Mouse (Mus musculus) central nervous system, embryonic 14 days (tissue): ENCODE data around the gene Clcnka. TPM values are rescaled to one million over a fixed set of nuclear protein-coding genes. Genes with fewer than 3 reads are reported as not detected.

ENCODE experiments used
- polyA plus RNA-seq: library from polyadenylated mRNA; depleted of rRNA; stranded (reverse); fragments of >200 nt; gene quantifications from 2 replicates; pipeline ENCODE4 v1.2.3, GENCODE M21; 2012; rRNA removed

Gene Clcnka
- polyA plus RNA-seq, result 0.05 and 0.39 TPM in 2 replicates

GRCm38 (mm10) chr4:141398545-141398944, at the start of gene Clcnka:
Gene Clcnka (minus strand): TSS chr4:141398724.

GRCm38 (mm10) chr4:141444451-141445327, 46.2 kb upstream of the Clcnka start, which contains the start of gene Zbtb17:
Gene Zbtb17 (plus strand): TSS chr4:141444654.

GRCm38 (mm10) chr4:141435974-141436373, 37.5 kb upstream of the Clcnka start, which contains the start of gene Srarp:
Gene Srarp (minus strand): TSS chr4:141436105.

GRCm38 (mm10) chr4:141420192-141420829, 21.8 kb upstream of the Clcnka start, which contains the start of gene Hspb7:
Gene Hspb7 (plus strand): TSS chr4:141420779.

GRCm38 (mm10) chr4:141415924-141416323, 17.4 kb upstream of the Clcnka start, which contains the start of gene Clcnkb:
Gene Clcnkb (minus strand): TSS chr4:141416014.

GRCm38 (mm10) chr4:141367997-141368791, 30.3 kb downstream of the Clcnka start, which contains the start of gene Fam131c:
Gene Fam131c (plus strand): TSS chr4:141368220.

Other genes starting within 250 kb of the Clcnka start
- 4.8 and 5.1 TPM in 2 replicates for gene Rsg1, start 184.8 kb downstream of the Clcnka start, polyA plus RNA-seq
- 1.8 and 5.9 TPM in 2 replicates for gene Arhgef19, start 159.2 kb downstream of the Clcnka start, polyA plus RNA-seq
- gene Epha2, start 97.5 kb downstream of the Clcnka start, polyA plus RNA-seq, result 4.2 and 5.9 TPM in 2 replicates
- gene Fam131c, start 30.5 kb downstream of the Clcnka start, polyA plus RNA-seq, result 14.2 and 15.6 TPM in 2 replicates
- gene Clcnkb, start 17.3 kb upstream of the Clcnka start, polyA plus RNA-seq, result 0.02 and 0.23 TPM in 2 replicates
- gene Hspb7, start 22.1 kb upstream of the Clcnka start, polyA plus RNA-seq, result 0.07 and 0.61 TPM in 2 replicates
- 0.35 and 0.53 TPM in 2 replicates for gene Srarp, start 37.4 kb upstream of the Clcnka start, polyA plus RNA-seq
- gene Zbtb17, start 45.9 kb upstream of the Clcnka start, polyA plus RNA-seq, result 65.4 and 70.0 TPM in 2 replicates
- 17.6 and 19.3 TPM in 2 replicates for gene Spen, start 139.9 kb upstream of the Clcnka start, polyA plus RNA-seq
- gene Fblim1, start 207.4 kb upstream of the Clcnka start, polyA plus RNA-seq, result 37.4 and 53.4 TPM in 2 replicates
- gene Tmem82, start 219.9 kb upstream of the Clcnka start, polyA plus RNA-seq, result 0.27 and 0.28 TPM in 2 replicates
- gene Slc25a34, start 225.1 kb upstream of the Clcnka start, polyA plus RNA-seq, result 0.34 and 0.36 TPM in 2 replicates